Mouse (Mus musculus): ENCODE results near the gene Lce1l. TPM values are rescaled to one million over a fixed set of nuclear protein-coding genes. Genes with fewer than 3 reads are reported as not detected.

The Lce1l gene
- polyA plus RNA-seq, 1 experiment from 2014 or later = not detected

Other genes starting within 250 kb of the Lce1l start
- gene 2210017I01Rik, start 243.8 kb downstream of the Lce1l start, polyA plus RNA-seq (2015; fragmentation: Nextera tagmentation; extraction: Ambion mirVana) = not detected in 2 replicates
- not detected in 2 replicates for gene Lce6a, start 229.6 kb downstream of the Lce1l start, polyA plus RNA-seq (2015; fragmentation: Nextera tagmentation; extraction: Ambion mirVana)
- gene Lce1a1, start 203.0 kb downstream of the Lce1l start, polyA plus RNA-seq (2015; fragmentation: Nextera tagmentation; extraction: Ambion mirVana) = not detected in 2 replicates
- gene Lce1b, start 194.4 kb downstream of the Lce1l start, polyA plus RNA-seq (2015; fragmentation: Nextera tagmentation; extraction: Ambion mirVana) = not detected in 2 replicates
- gene Lce1a2, start 181.0 kb downstream of the Lce1l start, polyA plus RNA-seq (2015; fragmentation: Nextera tagmentation; extraction: Ambion mirVana) = not detected in 2 replicates
- gene Lce1c, start 172.0 kb downstream of the Lce1l start, polyA plus RNA-seq (2015; fragmentation: Nextera tagmentation; extraction: Ambion mirVana) = not detected in 2 replicates
- gene Lce1d, start 164.1 kb downstream of the Lce1l start, polyA plus RNA-seq (2015; fragmentation: Nextera tagmentation; extraction: Ambion mirVana) = not detected in 2 replicates
- not detected in 2 replicates for gene Lce1e, start 142.2 kb downstream of the Lce1l start, polyA plus RNA-seq (2015; fragmentation: Nextera tagmentation; extraction: Ambion mirVana)
- gene Lce1f, start 130.9 kb downstream of the Lce1l start, polyA plus RNA-seq (2015; fragmentation: Nextera tagmentation; extraction: Ambion mirVana) = not detected in 2 replicates
- gene Gm38119, start 112.2 kb downstream of the Lce1l start, polyA plus RNA-seq (2015; fragmentation: Nextera tagmentation; extraction: Ambion mirVana) = not detected in 2 replicates
- gene Lce1g, start 98.9 kb downstream of the Lce1l start, polyA plus RNA-seq (2015; fragmentation: Nextera tagmentation; extraction: Ambion mirVana) = not detected in 2 replicates
- gene Lce1h, start 86.2 kb downstream of the Lce1l start, polyA plus RNA-seq (2015; fragmentation: Nextera tagmentation; extraction: Ambion mirVana) = not detected in 2 replicates
- gene Lce1i, start 72.4 kb downstream of the Lce1l start, polyA plus RNA-seq (2015; fragmentation: Nextera tagmentation; extraction: Ambion mirVana) = not detected in 2 replicates
- not detected in 2 replicates for gene Lce1j, start 60.8 kb downstream of the Lce1l start, polyA plus RNA-seq (2015; fragmentation: Nextera tagmentation; extraction: Ambion mirVana)
- not detected in 2 replicates for gene Lce1k, start 43.4 kb downstream of the Lce1l start, polyA plus RNA-seq (2015; fragmentation: Nextera tagmentation; extraction: Ambion mirVana)
- gene Kprp, start 24.0 kb downstream of the Lce1l start, polyA plus RNA-seq (2015; fragmentation: Nextera tagmentation; extraction: Ambion mirVana) = not detected in 2 replicates
- gene 2310050C09Rik, start 18.9 kb upstream of the Lce1l start, polyA plus RNA-seq (2015; fragmentation: Nextera tagmentation; extraction: Ambion mirVana) = not detected in 2 replicates
- gene Lce3a, start 74.9 kb upstream of the Lce1l start, polyA plus RNA-seq (2015; fragmentation: Nextera tagmentation; extraction: Ambion mirVana) = not detected in 2 replicates
- not detected in 2 replicates for gene Lce3b, start 81.7 kb upstream of the Lce1l start, polyA plus RNA-seq (2015; fragmentation: Nextera tagmentation; extraction: Ambion mirVana)
- not detected in 2 replicates for gene Lce3c, start 93.2 kb upstream of the Lce1l start, polyA plus RNA-seq (2015; fragmentation: Nextera tagmentation; extraction: Ambion mirVana)
- gene Lce3d, start 106.1 kb upstream of the Lce1l start, polyA plus RNA-seq (2015; fragmentation: Nextera tagmentation; extraction: Ambion mirVana) = not detected in 2 replicates
- gene Lce3e, start 115.8 kb upstream of the Lce1l start, polyA plus RNA-seq (2015; fragmentation: Nextera tagmentation; extraction: Ambion mirVana) = not detected in 2 replicates
- 0.29 TPM in 1 of 2 replicates, not detected in the other for gene Lce3f, start 140.9 kb upstream of the Lce1l start, polyA plus RNA-seq (2015; fragmentation: Nextera tagmentation; extraction: Ambion mirVana)
- 0.18 TPM in 1 of 2 replicates, not detected in the other for gene Crct1, start 164.4 kb upstream of the Lce1l start, polyA plus RNA-seq (2015; fragmentation: Nextera tagmentation; extraction: Ambion mirVana)
- gene Lce1m, start 167.8 kb upstream of the Lce1l start, polyA plus RNA-seq (2015; fragmentation: Nextera tagmentation; extraction: Ambion mirVana) = not detected in 2 replicates
- not detected in 2 replicates for gene Gm4858, start 217.5 kb upstream of the Lce1l start, polyA plus RNA-seq (2015; fragmentation: Nextera tagmentation; extraction: Ambion mirVana)